Mouse (Mus musculus) megakaryocyte-erythroid progenitor cell, adult 5-6 weeks (primary cell): ENCODE data around the gene Mgat1. TPM values are rescaled to one million over a fixed set of nuclear protein-coding genes. Genes with fewer than 3 reads are reported as not detected.

ENCODE experiments used
- total RNA-seq, 2 experiments: library from RNA; stranded (forward) in 1 of 2; stranded (reverse) in 1 of 2; fragments of 200-1000, 215-1000 nt in 1 of 2; fragments of >200 nt in 1 of 2; fragmentation: Nextera tagmentation in 1 of 2; gene quantifications; 2 replicates each; pipeline ENCODE4 v1.2.3; 2014 to 2017

Gene Mgat1
- total RNA-seq, 2 experiments from 2014 or later = 34.2 to 53.5 TPM

Other genes starting within 250 kb of the Mgat1 start
- gene 9930111J21Rik2, start 192.9 kb upstream of the Mgat1 start, total RNA-seq (2014; fragmentation: Nextera tagmentation) = 1.5 and 3.2 TPM in 2 replicates
- 3.8 and 4.5 TPM in 2 replicates for gene 9930111J21Rik2, start 192.9 kb upstream of the Mgat1 start, total RNA-seq (2017)
- 29.8 and 46.3 TPM in 2 replicates for gene Tgtp2, start 180.0 kb upstream of the Mgat1 start, total RNA-seq (2014; fragmentation: Nextera tagmentation)
- gene Tgtp2, start 180.0 kb upstream of the Mgat1 start, total RNA-seq (2017) = 234 and 352 TPM in 2 replicates
- 28.1 and 33.1 TPM in 2 replicates for gene Ifi47, start 167.6 kb upstream of the Mgat1 start, total RNA-seq (2014; fragmentation: Nextera tagmentation)
- 31.3 and 32.6 TPM in 2 replicates for gene Ifi47, start 167.6 kb upstream of the Mgat1 start, total RNA-seq (2017)
- gene Olfr1396, start 129.3 kb upstream of the Mgat1 start, total RNA-seq (2014; fragmentation: Nextera tagmentation) = not detected in 2 replicates
- gene Olfr1396, start 129.3 kb upstream of the Mgat1 start, total RNA-seq (2017) = not detected in 2 replicates
- gene Olfr1395, start 101.9 kb upstream of the Mgat1 start, total RNA-seq (2014; fragmentation: Nextera tagmentation) = not detected in 2 replicates
- not detected in 2 replicates for gene Olfr1395, start 101.9 kb upstream of the Mgat1 start, total RNA-seq (2017)
- gene Olfr1394, start 89.8 kb upstream of the Mgat1 start, total RNA-seq (2014; fragmentation: Nextera tagmentation) = not detected in 2 replicates
- gene Olfr1394, start 89.8 kb upstream of the Mgat1 start, total RNA-seq (2017) = not detected in 2 replicates
- gene Btnl9, start 57.0 kb upstream of the Mgat1 start, total RNA-seq (2014; fragmentation: Nextera tagmentation) = 0.72 and 2.4 TPM in 2 replicates
- gene Btnl9, start 57.0 kb upstream of the Mgat1 start, total RNA-seq (2017) = 1.8 and 5.6 TPM in 2 replicates
- gene Zfp62, start 40.9 kb upstream of the Mgat1 start, total RNA-seq (2014; fragmentation: Nextera tagmentation) = 56.5 and 67.6 TPM in 2 replicates
- 102 and 160 TPM in 2 replicates for gene Zfp62, start 40.9 kb upstream of the Mgat1 start, total RNA-seq (2017)
- not detected in 2 replicates for gene Olfr1393, start 34.1 kb downstream of the Mgat1 start, total RNA-seq (2014; fragmentation: Nextera tagmentation)
- gene Olfr1393, start 34.1 kb downstream of the Mgat1 start, total RNA-seq (2017) = not detected in 2 replicates
- not detected in 2 replicates for gene Olfr1392, start 41.1 kb downstream of the Mgat1 start, total RNA-seq (2014; fragmentation: Nextera tagmentation)
- gene Olfr1392, start 41.1 kb downstream of the Mgat1 start, total RNA-seq (2017) = not detected in 2 replicates
- gene Olfr10, start 60.5 kb downstream of the Mgat1 start, total RNA-seq (2014; fragmentation: Nextera tagmentation) = not detected in 2 replicates
- not detected in 2 replicates for gene Olfr10, start 60.5 kb downstream of the Mgat1 start, total RNA-seq (2017)
- not detected in 2 replicates for gene Olfr1391, start 78.6 kb downstream of the Mgat1 start, total RNA-seq (2014; fragmentation: Nextera tagmentation)
- not detected in 2 replicates for gene Olfr1391, start 78.6 kb downstream of the Mgat1 start, total RNA-seq (2017)
- gene Olfr1390, start 91.0 kb downstream of the Mgat1 start, total RNA-seq (2014; fragmentation: Nextera tagmentation) = not detected in 2 replicates
- not detected in 2 replicates for gene Olfr1390, start 91.0 kb downstream of the Mgat1 start, total RNA-seq (2017)
- not detected in 2 replicates for gene Olfr1389, start 178.9 kb downstream of the Mgat1 start, total RNA-seq (2014; fragmentation: Nextera tagmentation)
- gene Olfr1389, start 178.9 kb downstream of the Mgat1 start, total RNA-seq (2017) = not detected in 2 replicates
- 0.72 and 0.87 TPM in 2 replicates for gene Olfr1388, start 192.4 kb downstream of the Mgat1 start, total RNA-seq (2014; fragmentation: Nextera tagmentation)
- 0.80 and 1.4 TPM in 2 replicates for gene Olfr1388, start 192.4 kb downstream of the Mgat1 start, total RNA-seq (2017)
- gene Olfr1387, start 211.2 kb downstream of the Mgat1 start, total RNA-seq (2014; fragmentation: Nextera tagmentation) = not detected in 2 replicates
- not detected in 2 replicates for gene Olfr1387, start 211.2 kb downstream of the Mgat1 start, total RNA-seq (2017)
- gene Olfr1386, start 220.9 kb downstream of the Mgat1 start, total RNA-seq (2014; fragmentation: Nextera tagmentation) = not detected in 2 replicates
- not detected in 2 replicates for gene Olfr1386, start 220.9 kb downstream of the Mgat1 start, total RNA-seq (2017)
- not detected in 2 replicates for gene Olfr1385, start 244.9 kb downstream of the Mgat1 start, total RNA-seq (2014; fragmentation: Nextera tagmentation)
- not detected in 2 replicates for gene Olfr1385, start 244.9 kb downstream of the Mgat1 start, total RNA-seq (2017)